Mouse (Mus musculus) intestine, postnatal 0 days (tissue): ENCODE results near the gene Sdhb. TPM values are rescaled to one million over a fixed set of nuclear protein-coding genes. Genes with fewer than 3 reads are reported as not detected.

ENCODE experiments used
- ATAC-seq: fragments of 200-750 bp; cut with Nextera tagmentation; 2 replicates; pipeline ENCODE4 v1.8.0; 2017; ENCODE audit warnings: mild to moderate bottlenecking, moderate TSS enrichment, moderate library complexity
- H3K27ac ChIP-seq: fragments of 300-500 bp; sonication (generic); 2 replicates; pipeline ENCODE4 v1.5.1; 2014; ENCODE audit warnings: mild to moderate bottlenecking, low read depth, low read length, moderate library complexity
- H3K27me3 ChIP-seq: fragments of 300-500 bp; sonication (generic); replicated peaks from 2 replicates; pipeline ENCODE4 v1.6.1; 2014; ENCODE audit warnings: low read length, mixed read lengths; ENCODE audit not compliant: control insufficient read depth, insufficient read depth
- H3K36me3 ChIP-seq: fragments of 300-500 bp; sonication (generic); 2 replicates; pipeline ENCODE4 v1.6.1; 2014; ENCODE audit warnings: mild to moderate bottlenecking, moderate library complexity; ENCODE audit not compliant: control insufficient read depth, insufficient read depth
- H3K4me1 ChIP-seq: fragments of 300-500 bp; sonication (generic); replicated peaks from 2 replicates; pipeline ENCODE4 v1.6.1; 2014; ENCODE audit warnings: antibody characterized with exemption, low read length, mixed read lengths; ENCODE audit not compliant: control insufficient read depth, insufficient read depth
- H3K4me2 ChIP-seq: fragments of 300-500 bp; sonication (generic); replicated peaks from 2 replicates; pipeline ENCODE4 v1.6.1; 2014; ENCODE audit warnings: low read depth, mild to moderate bottlenecking, moderate library complexity
- H3K4me3 ChIP-seq: fragments of 300-500 bp; sonication (generic); 2 replicates; pipeline ENCODE4 v1.5.1; 2014; ENCODE audit warnings: low read depth, low read length
- H3K9ac ChIP-seq: fragments of 300-500 bp; sonication (generic); 2 replicates; pipeline ENCODE4 v1.6.1; 2014; ENCODE audit warnings: mild to moderate bottlenecking, low read depth, low read length
- H3K9me3 ChIP-seq: fragments of 300-500 bp; sonication (generic); 2 replicates; pipeline ENCODE4 v1.6.1; 2016; ENCODE audit warnings: mixed run types; ENCODE audit not compliant: control insufficient read depth
- CTCF ChIP-seq: sonication (generic); IDR thresholded peaks from 2 replicates; pipeline ENCODE4 v1.5.1; 2016; ENCODE audit warnings: low read depth, mild to moderate bottlenecking, control low read depth, antibody characterized with exemption, moderate library complexity
- WGBS: fragments of 180-500 bp; shearing (Covaris S2); extraction: QIAGEN DNeasy Blood & Tissue Kit; methylation state at CpG from one replicate; pipeline ENCODE4 v1.1.7; 2014; 5-methylcytosine and 5-hydroxymethylcytosine counted together
- polyA plus RNA-seq: library from polyadenylated mRNA; unstranded; fragments of >200 nt; fragmentation: Nextera tagmentation; extraction: Ambion mirVana; gene quantifications from 2 replicates; pipeline ENCODE4 v1.2.1, GENCODE M21; 2015

Sdhb gene
- polyA plus RNA-seq, 1 experiment from 2014 or later: 627 TPM

GRCm38 (mm10) chr4:140964620-140965019, 3.6 kb downstream of the Sdhb start:
- peak; percentile 96 for TF ChIP-seq CTCF
- no peak overlapping the region for H3K27ac ChIP-seq
- no peak overlapping the region for H3K4me2 ChIP-seq
- H3K27me3 ChIP-seq: no peaks in the 10 kb centered on the region
- WGBS: 16% methylated on average over 7 of the region's 7 CpGs
- no peak overlapping the region for H3K4me3 ChIP-seq
- no peaks in the 10 kb centered on the region for H3K9me3 ChIP-seq
- peaks cover 27% of the 10 kb centered on the region; the same call in 1 of the 2 replicates for H3K36me3 ChIP-seq
- no peak overlapping the region for H3K9ac ChIP-seq
- no peaks in the 10 kb centered on the region; the same call in 1 of the 2 replicates for H3K4me1 ChIP-seq
- ATAC-seq: no peak

- Histone ChIP-seq H3K9me3 (no peaks in the 10 kb centered on the region), H3K27me3 (no peaks in the 10 kb centered on the region), H3K27ac (peak overlapping the region; percentile 35), H3K4me1 (no peaks in the 10 kb centered on the region), H3K36me3 (peaks cover 55% of the 10 kb centered on the region), H3K4me3 (no peak overlapping the region), H3K4me2 (no peak overlapping the region), H3K9ac (no peak overlapping the region)
- WGBS: 65% methylated on average over 11 of the region's 11 CpGs
- no peak for ATAC-seq
- no peak for TF ChIP-seq CTCF
Observed at GRCm38 (mm10) chr4:140967386-140968159, 6.6 kb downstream of the Sdhb start.

- Histone ChIP-seq H3K36me3 (peaks cover 84% of the 10 kb centered on the region), H3K9ac (no peak overlapping the region), H3K27ac (no peak overlapping the region), H3K4me1 (0 out of 2 replicates have a peak, but pooled peaks cover 7% of the 10 kb centered on the region), H3K27me3 (no peaks in the 10 kb centered on the region), H3K4me3 (no peak overlapping the region), H3K9me3 (no peaks in the 10 kb centered on the region), H3K4me2 (no peak overlapping the region)
- no peak for TF ChIP-seq CTCF
- WGBS: 84% methylated on average over 13 of the region's 13 CpGs
- no peak for ATAC-seq
Observed at GRCm38 (mm10) chr4:140971691-140972090, 10.7 kb downstream of the Sdhb start.

GRCm38 (mm10) chr4:140974408-140974807, 13.4 kb downstream of the Sdhb start:
- ATAC-seq: no peak
- Histone ChIP-seq H3K27me3 (no peaks in the 10 kb centered on the region), H3K4me3 (no peak overlapping the region), H3K4me1 (peaks cover 16% of the 10 kb centered on the region), H3K9ac (no peak overlapping the region), H3K36me3 (peaks cover 81% of the 10 kb centered on the region), H3K27ac (no peak overlapping the region), H3K4me2 (no peak overlapping the region), H3K9me3 (no peaks in the 10 kb centered on the region)
- WGBS: 95% methylated on average over 6 of the region's 6 CpGs
- no peak for TF ChIP-seq CTCF

- TF ChIP-seq CTCF: no peak
- ATAC-seq: no peak
- Histone ChIP-seq H3K27me3 (no peaks in the 10 kb centered on the region), H3K36me3 (peaks cover 78% of the 10 kb centered on the region), H3K9me3 (no peaks in the 10 kb centered on the region), H3K4me3 (no peak overlapping the region), H3K9ac (no peak overlapping the region), H3K4me1 (peaks cover 16% of the 10 kb centered on the region), H3K4me2 (no peak overlapping the region), H3K27ac (no peak overlapping the region)
- 81% methylated on average over 7 of the region's 7 CpGs for WGBS
Observed at GRCm38 (mm10) chr4:140975356-140975755, 14.4 kb downstream of the Sdhb start.

DNA sequence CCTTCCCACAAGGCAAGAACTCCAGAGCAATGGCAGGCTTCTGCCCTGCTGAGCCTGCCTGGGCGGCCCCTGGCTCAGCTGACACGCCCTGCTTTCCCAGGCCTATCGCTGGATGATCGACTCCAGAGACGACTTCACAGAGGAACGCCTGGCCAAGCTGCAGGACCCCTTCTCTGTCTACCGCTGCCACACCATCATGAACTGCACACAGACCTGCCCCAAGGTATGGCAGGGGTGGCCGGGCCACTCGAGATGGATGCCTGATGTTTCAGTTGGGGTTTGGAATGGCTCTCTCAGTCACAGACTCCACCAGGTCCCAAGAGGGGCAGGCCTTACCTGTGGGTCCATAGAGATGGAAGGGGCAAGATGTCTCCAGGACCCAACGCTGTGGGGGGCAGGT, 16.3 kb downstream of the Sdhb start:
- Histone ChIP-seq H3K4me2 (no peak overlapping the region), H3K9me3 (no peaks in the 10 kb centered on the region), H3K9ac (no peak overlapping the region), H3K4me3 (no peak overlapping the region), H3K27me3 (no peaks in the 10 kb centered on the region), H3K36me3 (peaks cover 59% of the 10 kb centered on the region), H3K4me1 (peaks cover 16% of the 10 kb centered on the region), H3K27ac (no peak overlapping the region)
- WGBS: 59% methylated on average over 10 of the region's 10 CpGs
- no peak for ATAC-seq
- no peak for TF ChIP-seq CTCF
